Mouse (Mus musculus) ES-CJ7 (cell line): Measurements from ENCODE around the gene Gm20521.
A peak's percentile ranks its signal among the peaks of the same experiment; 100 is the strongest.
"Not testable (repeated sequence)": the region's sequence is repeated elsewhere in the genome, so short reads cannot be mapped to it uniquely, and the experiment has no call there.

ENCODE experiments used
- DNase-seq: peaks from one replicate; pipeline ENCODE4 v3.0.0; 2011; ENCODE audit warnings: low read depth, low spot score

The Gm20521 gene

DNA sequence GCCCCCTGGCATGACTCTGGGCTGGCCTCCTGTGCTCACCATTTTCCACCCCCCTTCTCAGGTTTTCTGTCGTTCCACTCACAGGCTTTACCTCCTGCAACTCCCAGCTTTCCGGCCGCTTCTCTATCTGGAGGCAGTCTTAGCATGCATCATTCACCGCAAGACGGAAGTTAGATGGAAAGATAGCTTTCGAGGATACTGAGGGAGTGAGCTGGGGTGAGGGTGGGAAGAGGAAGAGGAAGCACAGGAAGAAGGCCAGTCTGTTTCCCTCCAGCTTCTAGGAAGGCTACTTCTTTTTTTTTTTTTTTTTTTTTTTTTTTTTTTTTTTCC lies 53.6 kb downstream of the Gm20521 start:
- no peak for DNase-seq

DNA sequence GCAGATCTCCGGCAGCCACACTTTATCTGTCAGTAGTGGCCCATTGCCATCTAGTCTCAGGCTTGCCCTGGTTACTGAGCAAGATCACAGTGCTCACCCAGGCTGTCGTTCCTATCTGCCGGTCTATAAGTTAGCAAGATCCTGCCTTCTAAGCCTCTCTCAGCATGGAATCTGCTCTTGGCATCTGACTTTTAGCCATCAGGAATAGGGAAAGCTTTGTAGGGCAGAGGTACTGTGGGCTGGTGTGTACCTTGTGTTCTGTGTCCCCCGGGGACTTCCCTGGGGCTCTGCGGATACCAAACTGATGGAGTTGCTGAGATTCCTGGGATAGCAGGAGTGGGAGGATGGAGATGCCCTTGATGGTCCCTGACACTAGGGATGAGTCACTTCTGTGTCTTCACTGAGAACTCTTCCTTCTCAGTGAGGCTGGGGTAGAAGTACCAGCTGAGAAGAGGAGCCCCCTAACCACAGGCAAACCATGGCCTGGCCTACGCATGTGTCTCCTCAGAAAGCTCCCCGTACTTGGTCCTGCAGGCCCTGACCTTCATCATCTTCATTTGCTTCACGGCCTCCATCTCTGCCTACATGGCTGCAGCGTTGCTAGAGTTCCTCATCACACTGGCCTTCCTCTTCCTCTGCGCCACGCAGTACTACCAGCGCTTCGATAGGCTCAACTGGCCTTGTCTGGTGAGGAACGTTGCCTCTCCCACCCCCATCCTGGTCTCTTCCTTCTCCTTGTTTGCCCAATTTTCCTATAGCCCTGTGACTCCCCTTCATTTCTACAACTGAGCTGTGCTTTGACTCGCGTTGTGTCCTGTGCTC lies 54.3 kb downstream of the Gm20521 start:
- DNase-seq: no peak

DNA sequence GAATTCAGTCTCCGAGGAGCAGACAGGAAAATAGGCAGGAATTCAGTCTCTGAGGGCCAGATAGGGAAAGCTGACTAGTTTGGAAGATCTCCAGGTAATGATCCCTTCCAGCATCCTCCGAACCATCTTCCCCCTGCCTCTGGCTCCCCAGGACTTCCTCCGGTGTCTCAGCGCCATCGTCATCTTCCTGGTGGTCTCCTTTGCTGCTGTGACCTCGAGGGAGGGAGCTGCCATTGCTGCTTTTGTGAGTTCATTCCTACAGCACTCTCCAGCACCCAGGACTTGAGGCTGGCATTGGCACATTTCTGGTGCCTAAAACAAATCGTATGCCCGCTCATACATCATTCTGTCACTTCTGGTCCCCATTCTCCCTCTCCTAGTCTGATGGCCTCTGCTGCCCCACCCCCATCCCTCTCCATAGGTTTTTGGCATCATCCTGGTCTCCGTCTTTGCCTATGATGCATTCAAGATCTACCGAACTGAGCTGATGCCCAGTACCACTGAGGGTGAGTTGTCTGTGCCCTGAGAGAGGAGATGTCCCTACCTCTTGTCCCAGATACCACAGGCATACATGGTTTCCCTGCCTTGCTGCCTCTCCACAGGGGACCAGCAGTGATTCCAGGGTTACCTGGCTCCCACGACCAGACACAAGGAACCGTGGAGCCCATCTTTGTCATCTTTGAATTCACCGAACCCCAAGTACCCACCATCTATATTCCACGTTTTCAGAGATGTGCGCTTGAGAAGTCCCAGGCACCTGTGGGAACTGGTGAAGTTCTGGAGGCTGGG lies 55.4 kb downstream of the Gm20521 start:
- no peak for DNase-seq

DNA sequence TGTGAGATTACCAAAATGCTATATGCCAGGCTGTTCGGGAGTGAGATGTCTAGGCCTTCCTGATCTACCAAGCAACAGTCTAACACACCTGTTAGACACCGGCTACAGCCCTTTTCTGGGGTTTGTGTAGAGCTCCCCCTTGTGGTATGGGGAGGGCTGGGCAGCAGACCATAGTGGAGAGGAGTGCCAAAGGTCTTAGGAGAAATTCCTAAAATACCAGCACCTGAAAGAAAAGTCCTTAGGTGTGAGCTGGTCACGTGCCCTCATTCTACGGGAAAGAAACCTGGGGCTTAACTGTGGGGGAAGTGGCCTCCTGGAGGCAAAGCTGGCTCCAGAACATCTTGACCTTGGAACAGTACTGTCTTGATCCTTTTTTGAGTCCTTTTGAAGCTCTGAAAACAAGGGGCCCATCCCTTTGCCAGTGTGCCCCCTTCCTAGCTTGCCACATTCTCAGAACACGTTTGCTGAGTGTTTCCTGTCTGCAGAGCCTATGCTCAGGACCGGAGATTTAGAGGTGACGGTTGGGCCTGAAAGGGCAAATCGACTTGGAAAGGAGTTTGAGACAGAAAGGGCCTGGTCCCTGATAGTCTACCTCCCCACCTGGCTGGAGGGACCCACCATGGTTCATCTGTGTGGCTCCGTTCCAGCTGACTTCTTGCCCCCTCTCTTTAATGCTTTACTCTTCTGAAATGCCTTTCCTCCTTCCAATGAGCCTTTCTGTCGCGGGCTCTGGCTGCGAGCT lies 56.4 kb downstream of the Gm20521 start:
- peak; percentile 93 for DNase-seq

DNA sequence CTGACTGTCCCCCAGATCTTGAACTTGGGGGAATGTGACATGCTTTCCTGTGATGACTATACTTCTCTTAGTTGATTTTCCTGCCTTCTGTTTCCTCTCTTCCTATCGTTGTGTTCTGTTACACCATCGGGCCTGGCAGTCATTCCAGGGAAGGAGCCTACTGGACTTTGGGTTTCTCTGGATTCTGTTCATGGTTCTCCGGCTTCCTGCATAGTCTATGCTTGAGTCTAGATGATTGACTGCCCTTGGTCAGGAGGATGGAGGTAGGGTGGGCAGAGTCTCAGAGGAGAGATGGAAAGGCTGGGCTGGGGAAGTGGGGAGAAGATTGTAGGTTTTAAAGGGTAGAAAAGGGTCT lies 56.9 kb downstream of the Gm20521 start:
- no peak for DNase-seq

DNA sequence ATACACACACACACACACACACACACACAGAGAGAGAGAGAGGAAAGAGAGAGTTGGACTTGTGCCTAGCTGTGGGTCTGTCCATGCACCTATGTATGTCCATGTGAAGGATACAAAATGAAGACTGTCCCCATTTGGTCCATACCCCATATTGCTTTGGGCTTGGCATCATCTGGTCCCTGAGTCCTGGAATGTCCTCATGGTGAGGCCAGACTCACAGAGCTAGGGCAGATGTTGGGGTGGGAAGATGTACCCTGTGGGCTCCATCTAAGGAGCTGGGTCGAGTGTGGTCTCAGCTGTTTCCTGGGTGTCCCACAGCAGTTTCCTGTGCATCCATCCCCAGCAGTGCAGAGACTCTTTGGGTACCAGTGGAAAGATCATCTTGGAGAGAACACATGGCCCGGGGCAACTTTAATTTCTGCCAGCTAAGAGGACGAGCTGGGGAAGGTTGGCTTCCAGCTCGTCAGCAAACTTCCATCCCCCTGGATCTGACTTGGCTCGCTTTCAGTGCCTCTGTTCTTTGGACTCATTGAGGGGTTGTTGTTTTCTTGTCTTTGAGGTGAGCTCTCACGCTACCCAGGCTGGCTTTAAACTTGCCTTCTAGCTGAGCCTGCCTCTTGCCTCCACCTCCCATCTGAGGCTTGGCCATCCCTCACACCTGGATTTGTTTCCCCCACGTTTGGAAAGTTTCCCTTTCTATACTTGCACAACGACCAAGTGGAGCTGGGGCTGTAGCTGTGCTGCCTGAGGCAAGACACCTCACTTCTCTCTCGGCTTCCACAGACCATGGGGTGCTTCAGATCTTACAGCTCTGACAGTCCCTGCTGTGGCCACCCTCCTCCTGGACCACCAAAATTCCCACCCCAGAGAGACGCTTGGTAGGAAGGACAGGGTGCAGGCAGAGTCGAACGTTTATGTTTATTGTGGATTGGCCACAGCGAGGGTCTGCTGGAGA lies 58.1 kb downstream of the Gm20521 start:
- DNase-seq: no peak

DNA sequence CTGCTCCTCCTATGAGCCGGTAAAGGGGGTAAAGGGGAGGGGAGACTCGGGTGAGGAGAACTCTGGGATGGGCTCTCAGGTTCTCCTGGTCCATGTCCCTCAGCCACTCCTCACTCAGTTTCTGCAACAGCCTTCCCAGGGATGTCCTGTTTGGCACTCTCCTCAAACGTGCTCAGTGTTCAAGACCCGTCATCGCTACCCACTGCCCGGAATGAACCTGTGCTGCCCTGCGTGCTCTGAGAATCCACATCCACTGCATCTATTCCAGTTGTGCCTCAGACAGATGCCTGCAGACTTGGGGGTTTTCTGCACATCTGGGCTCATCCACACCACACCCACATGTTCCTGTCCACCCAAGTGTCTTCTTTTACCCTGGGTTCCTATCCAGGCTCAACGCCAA lies 59.2 kb downstream of the Gm20521 start:
- no peak for DNase-seq

DNA sequence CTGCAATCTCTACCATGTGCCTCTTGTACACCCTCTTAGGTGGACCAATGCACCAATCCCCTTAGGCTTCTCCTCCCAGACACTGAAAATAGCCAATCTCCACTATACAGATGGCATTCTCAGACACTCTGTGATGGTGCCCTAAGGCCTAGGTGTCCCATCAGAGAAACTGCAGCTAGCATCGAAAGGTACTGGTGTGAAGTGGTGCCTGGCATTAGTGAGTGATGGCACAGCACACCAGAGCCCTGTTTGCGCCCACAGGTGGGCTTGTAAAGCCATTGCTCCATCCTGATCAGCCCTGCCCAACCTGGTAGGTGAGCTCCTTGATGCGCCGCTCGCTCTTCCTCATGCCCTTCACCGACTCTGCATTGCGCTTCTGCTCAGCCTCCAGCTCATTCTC lies 60.7 kb downstream of the Gm20521 start:
- DNase-seq: no peak

DNA sequence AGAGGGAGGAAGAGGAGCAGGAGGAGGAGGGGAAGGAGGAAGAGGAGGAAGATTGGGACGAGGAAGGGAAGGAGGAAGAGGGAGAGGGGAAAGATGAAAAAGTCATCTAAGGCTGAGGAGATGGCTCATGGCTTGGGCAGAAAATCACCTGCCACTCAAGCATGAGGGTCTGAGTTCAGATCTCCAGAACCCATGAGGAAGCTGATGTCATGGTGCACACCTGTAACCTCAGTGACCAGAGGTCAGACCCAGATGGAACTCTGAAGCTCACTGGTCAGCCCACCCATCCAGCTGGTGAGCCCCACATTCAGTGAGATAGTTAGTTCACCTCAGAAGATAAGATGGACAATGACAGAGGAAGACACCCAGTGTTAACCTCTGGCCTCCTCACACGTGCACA lies 61.7 kb downstream of the Gm20521 start:
- DNase-seq: no peak

DNA sequence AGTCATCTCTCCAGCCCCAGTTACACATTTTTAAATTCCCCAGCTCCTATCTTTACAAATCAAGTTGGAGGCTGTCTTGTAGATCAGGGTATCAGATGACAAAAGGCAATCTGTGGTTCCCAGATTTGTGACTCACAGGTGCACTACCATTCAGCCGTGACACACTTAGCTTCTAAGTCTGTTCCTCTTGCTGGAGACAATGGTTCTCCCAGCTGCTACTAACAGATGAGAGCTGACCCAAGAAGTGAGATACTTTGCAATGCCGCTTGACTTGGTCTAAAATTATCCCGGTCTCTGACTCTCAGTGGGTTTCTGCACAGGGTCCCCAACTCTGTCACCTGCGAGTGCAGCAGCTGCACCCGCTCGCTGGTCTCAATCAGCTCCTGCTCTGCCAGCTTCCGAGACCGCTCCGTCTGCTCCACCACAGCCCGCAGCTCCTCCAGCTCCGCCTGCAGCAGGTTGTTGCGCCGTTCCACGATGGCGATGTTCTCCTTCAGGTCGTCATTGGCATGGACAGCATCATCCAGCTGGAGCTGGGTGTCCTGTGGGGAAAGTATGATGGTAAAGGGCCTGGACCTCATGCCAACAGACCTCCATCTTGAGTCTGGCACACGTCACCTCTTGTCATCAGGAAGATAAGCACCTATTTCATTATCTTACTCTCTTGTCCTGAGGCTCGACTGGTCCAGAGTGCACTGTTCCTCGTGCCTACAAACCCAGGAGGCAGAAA lies 62.9 kb downstream of the Gm20521 start:
- DNase-seq: no peak

DNA sequence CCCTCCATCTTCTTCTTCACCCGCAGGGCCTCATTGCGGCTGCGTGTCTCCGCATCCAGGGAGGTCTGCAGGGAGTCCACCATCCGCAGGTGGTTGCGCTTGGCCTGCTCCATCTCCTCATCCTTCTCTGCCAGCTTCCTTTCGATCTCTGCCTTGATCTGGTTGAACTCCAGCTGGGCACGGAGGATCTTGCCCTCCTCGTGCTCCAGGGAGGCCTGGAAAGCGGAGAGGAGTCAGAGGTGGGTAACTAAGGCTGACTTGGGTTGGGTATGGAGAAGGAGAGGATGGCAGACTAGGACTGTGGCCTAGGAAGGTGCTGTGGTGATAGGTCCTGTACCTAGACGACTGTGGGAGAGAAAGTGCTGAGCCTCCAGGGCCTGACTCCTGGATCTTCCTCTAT lies 63.8 kb downstream of the Gm20521 start:
- DNase-seq: not testable (repeated sequence)
